Mouse (Mus musculus): ENCODE data around the gene Rbm39. TPM values are rescaled to one million over a fixed set of nuclear protein-coding genes. Genes with fewer than 3 reads are reported as not detected.
"Not testable (repeated sequence)": the region's sequence is repeated elsewhere in the genome, so short reads cannot be mapped to it uniquely, and the experiment has no call there.

Gene Rbm39
- polyA plus RNA-seq, 1 experiment from 2014 or later, result 568 TPM

- no peaks in the 10 kb centered on the region for H3K9me3 ChIP-seq
- H3K27ac ChIP-seq, result peak within 1 kb of the TSS; percentile 97
- 1% methylated on average over 68 of the region's 88 CpGs for WGBS
- 0 out of 2 replicates have a peak, but pooled peaks cover 4% of the 10 kb centered on the region for H3K36me3 ChIP-seq
- H3K27me3 ChIP-seq, result no peaks in the 10 kb centered on the region
- H3K4me2 ChIP-seq, result peak within 1 kb of the TSS; percentile 69
- peak; percentile 99 for ATAC-seq (ENCODE audit: borderline replicate concordance, extremely low read depth, low FRiP score, low TSS enrichment)
- peak within 1 kb of the TSS; percentile 79 for H3K4me3 ChIP-seq
- H3K9ac ChIP-seq, result peak within 1 kb of the TSS; percentile 82
- peaks cover 28% of the 10 kb centered on the region for H3K4me1 ChIP-seq
Observed at GRCm38 (mm10) chr2:156196302-156197128, 16.5 kb upstream of the Rbm39 start, which contains the start of gene Phf20. Phf20 (plus strand) TSS chr2:156196466.

GRCm38 (mm10) chr2:156194571-156194970, 14.5 kb upstream of the Rbm39 start:
- Histone ChIP-seq H3K27ac (no peak overlapping the region), H3K4me1 (peaks cover 23% of the 10 kb centered on the region), H3K27me3 (no peaks in the 10 kb centered on the region), H3K4me3 (no peak overlapping the region), H3K9ac (no peak overlapping the region), H3K36me3 (no peaks in the 10 kb centered on the region), H3K4me2 (no peak overlapping the region), H3K9me3 (no peaks in the 10 kb centered on the region)
- no peak for ATAC-seq (ENCODE audit: borderline replicate concordance, extremely low read depth, low FRiP score, low TSS enrichment)

DNA sequence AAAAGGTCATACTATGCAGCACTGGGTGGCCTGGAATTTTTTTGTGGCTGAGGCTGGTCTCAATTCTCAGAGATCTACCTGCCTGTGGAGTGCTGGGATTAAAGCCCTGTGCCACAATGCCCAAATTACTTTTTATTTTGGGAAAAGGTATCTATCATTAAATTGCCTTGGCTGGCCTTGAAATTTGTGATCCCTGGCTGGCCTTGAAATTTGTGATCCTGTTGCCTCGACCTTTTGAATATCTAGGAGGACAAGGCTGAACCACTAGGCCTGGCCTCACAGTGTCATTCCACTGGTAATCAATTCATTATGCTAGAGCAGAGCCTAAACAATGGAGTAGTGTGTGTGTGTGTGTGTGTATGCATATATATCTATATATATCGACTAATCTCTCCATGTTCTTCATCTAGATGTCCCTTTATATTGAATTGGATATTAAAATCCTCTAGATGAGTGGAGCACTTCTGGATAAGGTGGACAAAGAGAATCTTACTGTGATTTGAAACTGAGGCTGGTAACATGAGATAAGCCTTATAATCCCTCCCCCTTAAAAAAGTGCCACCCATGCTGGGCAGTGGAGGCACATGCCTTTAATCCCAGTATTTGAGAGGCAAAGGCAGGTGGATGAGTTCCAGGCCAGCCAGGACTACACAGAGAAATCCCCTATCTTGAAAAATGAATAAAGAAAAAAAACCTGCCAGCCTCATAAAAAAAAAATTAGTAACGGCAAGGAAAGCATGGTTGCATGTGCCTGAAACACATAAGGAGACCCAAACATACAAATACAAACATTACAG, 13.2 kb upstream of the Rbm39 start:
- H3K27me3 ChIP-seq, result no peaks in the 10 kb centered on the region
- no peak overlapping the region for H3K27ac ChIP-seq
- WGBS, result 69% methylated on average over 3 of the region's 3 CpGs
- no peak overlapping the region for H3K9ac ChIP-seq
- no peaks in the 10 kb centered on the region for H3K9me3 ChIP-seq
- no peaks in the 10 kb centered on the region for H3K36me3 ChIP-seq
- no peak overlapping the region for H3K4me3 ChIP-seq
- no peak overlapping the region for H3K4me2 ChIP-seq
- no peak for ATAC-seq (ENCODE audit: borderline replicate concordance, extremely low read depth, low FRiP score, low TSS enrichment)
- H3K4me1 ChIP-seq, result peaks cover 14% of the 10 kb centered on the region

GRCm38 (mm10) chr2:156192068-156192467, 12.0 kb upstream of the Rbm39 start:
- WGBS, result 76% methylated on average over 2 of the region's 2 CpGs
- Histone ChIP-seq H3K36me3 (no peaks in the 10 kb centered on the region), H3K27me3 (no peaks in the 10 kb centered on the region), H3K9ac (no peak overlapping the region), H3K27ac (no peak overlapping the region), H3K4me3 (no peak overlapping the region), H3K4me1 (peaks cover 5% of the 10 kb centered on the region), H3K9me3 (no peaks in the 10 kb centered on the region), H3K4me2 (no peak overlapping the region)
- ATAC-seq (ENCODE audit: borderline replicate concordance, extremely low read depth, low FRiP score, low TSS enrichment), result no peak

DNA sequence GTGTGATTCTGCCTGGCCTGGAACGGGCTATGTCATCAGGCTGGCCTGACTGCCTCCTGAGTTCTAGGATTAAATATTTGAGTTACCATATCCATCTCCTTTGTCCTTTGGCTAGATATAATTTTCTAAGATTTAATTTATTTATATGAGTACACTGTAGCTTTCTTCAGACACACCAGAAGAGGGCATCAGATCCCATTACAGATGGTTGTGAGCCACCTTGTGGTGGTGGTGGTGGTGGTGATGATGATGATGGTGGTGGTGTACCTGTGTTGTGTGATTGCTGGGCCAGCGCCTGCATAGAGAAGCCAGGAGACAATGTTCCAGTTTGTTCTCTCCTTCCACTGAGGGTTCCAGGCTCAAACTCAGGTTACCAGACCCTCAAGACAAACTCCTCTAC, 11.5 kb upstream of the Rbm39 start:
- no peak overlapping the region for H3K9ac ChIP-seq
- H3K4me3 ChIP-seq, result no peak overlapping the region
- H3K9me3 ChIP-seq, result no peaks in the 10 kb centered on the region
- no peak for ATAC-seq (ENCODE audit: borderline replicate concordance, extremely low read depth, low FRiP score, low TSS enrichment)
- peaks cover 5% of the 10 kb centered on the region for H3K4me1 ChIP-seq
- H3K36me3 ChIP-seq, result no peaks in the 10 kb centered on the region
- H3K4me2 ChIP-seq, result no peak overlapping the region
- no peak overlapping the region for H3K27ac ChIP-seq
- 87% methylated on average over 2 of the region's 2 CpGs for WGBS
- no peaks in the 10 kb centered on the region for H3K27me3 ChIP-seq

GRCm38 (mm10) chr2:156190004-156190896, 10.2 kb upstream of the Rbm39 start:
- Histone ChIP-seq H3K27ac (no peak overlapping the region), H3K27me3 (no peaks in the 10 kb centered on the region), H3K9ac (no peak overlapping the region), H3K4me3 (no peak overlapping the region), H3K4me2 (no peak overlapping the region), H3K4me1 (no peaks in the 10 kb centered on the region), H3K36me3 (no peaks in the 10 kb centered on the region), H3K9me3 (no peaks in the 10 kb centered on the region)
- ATAC-seq (ENCODE audit: borderline replicate concordance, extremely low read depth, low FRiP score, low TSS enrichment), result no peak; the same call in 1 of the 2 replicates
- WGBS, result 70% methylated on average over 14 of the region's 14 CpGs

DNA sequence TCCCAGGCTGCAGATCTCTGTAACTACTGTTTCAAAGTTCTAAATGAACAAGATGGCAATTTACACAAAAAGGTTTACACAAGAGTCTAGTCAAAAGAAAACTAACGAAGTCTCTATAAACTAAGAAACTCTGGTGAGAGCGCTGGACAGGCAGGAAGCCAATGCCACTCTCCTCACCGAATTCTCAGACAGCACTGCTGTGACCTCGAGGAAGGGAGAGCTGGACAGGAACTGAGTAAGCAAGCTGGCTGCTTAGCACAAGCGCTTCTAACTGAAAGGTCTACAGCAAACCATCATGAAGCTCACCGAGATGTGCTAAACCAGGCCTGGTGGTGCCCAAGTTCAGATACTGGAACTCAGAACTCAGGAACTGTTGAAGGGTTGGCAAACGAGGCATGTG, 9.2 kb upstream of the Rbm39 start:
- not testable (repeated sequence) for H3K4me2 ChIP-seq; H3K36me3 ChIP-seq; H3K27me3 ChIP-seq; H3K9ac ChIP-seq; H3K4me3 ChIP-seq; H3K9me3 ChIP-seq; ATAC-seq (ENCODE audit: borderline replicate concordance, extremely low read depth, low FRiP score, low TSS enrichment); H3K27ac ChIP-seq; H3K4me1 ChIP-seq
- 61% methylated on average over 7 of the region's 7 CpGs for WGBS

DNA sequence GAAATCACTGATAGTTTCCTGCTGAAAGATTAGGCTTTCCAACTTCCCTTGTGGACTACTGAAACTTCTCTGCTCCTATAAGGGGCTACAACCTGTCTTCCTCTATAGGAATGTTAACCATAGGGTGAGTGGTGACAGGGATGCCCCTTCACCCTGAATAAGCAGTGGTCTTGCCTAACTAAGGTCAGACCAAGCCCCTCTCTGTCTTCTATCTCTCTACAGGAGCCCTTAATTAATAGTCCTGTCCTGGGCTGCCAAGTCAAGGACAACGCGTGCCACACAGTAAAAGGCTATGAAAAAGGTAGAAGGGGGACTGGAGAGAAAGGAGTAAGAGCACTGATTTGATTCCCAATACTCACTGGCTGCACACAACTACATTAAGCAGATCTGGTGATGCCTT, 1.6 kb upstream of the Rbm39 start:
- WGBS, result 77% methylated on average over 2 of the region's 2 CpGs
- H3K4me2 ChIP-seq, result no peak overlapping the region
- peaks cover 23% of the 10 kb centered on the region for H3K4me1 ChIP-seq
- no peak overlapping the region for H3K4me3 ChIP-seq
- no peaks in the 10 kb centered on the region for H3K27me3 ChIP-seq
- H3K9me3 ChIP-seq, result no peaks in the 10 kb centered on the region
- no peak overlapping the region for H3K9ac ChIP-seq
- ATAC-seq (ENCODE audit: borderline replicate concordance, extremely low read depth, low FRiP score, low TSS enrichment), result no peak
- no peak overlapping the region for H3K27ac ChIP-seq
- peaks cover 17% of the 10 kb centered on the region for H3K36me3 ChIP-seq

DNA sequence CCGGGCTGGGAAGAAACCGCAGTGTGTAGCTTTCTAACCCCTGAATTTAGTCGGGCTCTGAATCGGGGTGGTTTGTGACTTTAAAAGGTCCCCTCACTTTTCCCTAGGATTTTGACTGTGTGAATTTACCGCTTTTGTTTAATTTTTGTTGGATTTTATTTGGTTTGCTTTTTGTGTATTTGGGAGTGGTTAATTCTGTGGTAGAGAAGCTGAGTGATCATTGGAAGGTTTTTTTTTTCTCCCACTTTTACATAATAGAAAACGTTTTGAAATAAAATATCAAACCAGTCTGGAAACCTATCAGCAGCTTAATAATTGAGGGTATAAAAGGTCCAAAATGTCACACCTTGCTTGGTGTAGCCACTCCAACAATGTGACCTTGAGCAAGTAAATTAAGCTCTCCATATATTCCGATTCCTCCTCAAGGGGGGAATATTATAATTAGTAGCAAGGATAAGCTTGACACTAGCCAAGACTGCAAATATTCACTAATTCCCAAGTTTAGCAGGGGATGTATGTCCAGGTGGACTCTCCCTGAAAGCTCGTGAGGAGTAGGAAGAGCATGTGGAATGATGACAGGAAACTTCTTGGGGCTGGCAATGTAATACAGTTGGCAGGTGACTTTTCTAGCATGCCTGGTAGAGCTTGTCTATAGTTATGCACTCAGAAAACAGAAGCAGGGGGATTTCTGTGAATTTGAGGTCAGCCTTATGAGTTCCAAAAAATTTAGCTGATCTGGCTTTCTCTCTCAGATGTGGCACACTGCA, 969 bp upstream of the Rbm39 start:
- WGBS, result 9% methylated on average over 8 of the region's 8 CpGs
- ATAC-seq (ENCODE audit: borderline replicate concordance, extremely low read depth, low FRiP score, low TSS enrichment), result no peak
- Histone ChIP-seq H3K9me3 (no peaks in the 10 kb centered on the region), H3K4me3 (peak overlapping the region; percentile 96), H3K27ac (peak overlapping the region; percentile 85), H3K4me2 (peak overlapping the region; percentile 70), H3K9ac (peak overlapping the region; percentile 70), H3K4me1 (peaks cover 23% of the 10 kb centered on the region), H3K27me3 (no peaks in the 10 kb centered on the region), H3K36me3 (peaks cover 19% of the 10 kb centered on the region)

DNA sequence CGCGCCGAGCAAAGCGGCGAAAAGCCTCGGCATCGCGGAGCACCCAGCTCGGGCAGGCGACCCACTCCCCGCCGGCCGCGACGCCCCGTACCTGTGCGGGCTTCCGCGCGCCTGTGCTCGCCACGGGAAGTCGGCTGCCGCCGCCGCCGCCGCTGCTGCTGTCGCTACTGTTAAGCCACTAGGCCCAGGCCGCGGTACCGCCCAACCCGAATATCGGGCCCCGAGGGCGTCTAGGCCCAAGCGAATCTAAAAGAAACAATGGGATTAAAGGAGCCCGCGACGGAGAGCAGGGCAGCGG, 293 bp downstream of the Rbm39 start:
- WGBS, result 0% methylated on average over 41 of the region's 41 CpGs
- Histone ChIP-seq H3K4me2 (no peak overlapping the region), H3K36me3 (peaks cover 24% of the 10 kb centered on the region), H3K9me3 (no peaks in the 10 kb centered on the region), H3K27ac (peak overlapping the region; percentile 93), H3K27me3 (no peaks in the 10 kb centered on the region), H3K9ac (peak overlapping the region; percentile 100), H3K4me1 (peaks cover 23% of the 10 kb centered on the region), H3K4me3 (peak overlapping the region; percentile 96)
- peak; percentile 24; the same call in 1 of the 2 replicates for ATAC-seq (ENCODE audit: borderline replicate concordance, extremely low read depth, low FRiP score, low TSS enrichment)
